Mouse (Mus musculus) kidney, adult 10 weeks (tissue): Measurements from ENCODE around the gene Olfr247. TPM values are rescaled to one million over a fixed set of nuclear protein-coding genes. Genes with fewer than 3 reads are reported as not detected.

Source experiments
- polyA plus RNA-seq: library from polyadenylated mRNA; stranded (reverse); fragments of 350-450 nt; fragmentation: Illumina TruSeq; extraction: RNeasy Lipid Tissue Mini Kit (QIAGEN cat#74804); gene quantifications from one replicate; pipeline ENCODE4 v1.2.3, GENCODE M21; 2014; ENCODE audit warnings: low read depth, low replicate concordance

Gene Olfr247
- not detected for polyA plus RNA-seq

GRCm38 (mm10) chr10:129976040-129976439 lies at the start of gene Olfr247:
Gene Olfr247, minus strand, starts transcription at chr10:129976140.

GRCm38 (mm10) chr10:130012321-130012720 lies 36.4 kb upstream of the Olfr247 start, which contains the start of gene Olfr820:
Gene Olfr820, plus strand, starts transcription at chr10:130012621.

GRCm38 (mm10) chr10:129984962-129985361 lies 9.0 kb upstream of the Olfr247 start, which contains the start of gene Gm10310:
Gene Gm10310, minus strand, starts transcription at chr10:129985062.

GRCm38 (mm10) chr10:129967166-129967565 lies 8.8 kb downstream of the Olfr247 start, which contains the start of gene Olfr819:
Gene Olfr819, minus strand, starts transcription at chr10:129967266.

GRCm38 (mm10) chr10:129949000-129949399 lies 26.9 kb downstream of the Olfr247 start, which contains the start of gene Olfr818:
Gene Olfr818, minus strand, starts transcription at chr10:129949100.

Other genes starting within 250 kb of the Olfr247 start
- not detected for gene Olfr805, start 246.8 kb downstream of the Olfr247 start, polyA plus RNA-seq
- gene Olfr806, start 234.2 kb downstream of the Olfr247 start, polyA plus RNA-seq: not detected
- gene Olfr807, start 218.3 kb downstream of the Olfr247 start, polyA plus RNA-seq: not detected
- not detected for gene Olfr808, start 210.7 kb downstream of the Olfr247 start, polyA plus RNA-seq
- gene Olfr809, start 201.5 kb downstream of the Olfr247 start, polyA plus RNA-seq: not detected
- gene Olfr810, start 181.2 kb downstream of the Olfr247 start, polyA plus RNA-seq: not detected
- not detected for gene Olfr811, start 171.7 kb downstream of the Olfr247 start, polyA plus RNA-seq
- gene Olfr812, start 130.0 kb downstream of the Olfr247 start, polyA plus RNA-seq: not detected
- gene Olfr813, start 120.8 kb downstream of the Olfr247 start, polyA plus RNA-seq: not detected
- not detected for gene Olfr814, start 96.3 kb downstream of the Olfr247 start, polyA plus RNA-seq
- gene Olfr815, start 70.3 kb downstream of the Olfr247 start, polyA plus RNA-seq: not detected
- not detected for gene Olfr816, start 60.5 kb downstream of the Olfr247 start, polyA plus RNA-seq
- gene Olfr818, start 27.0 kb downstream of the Olfr247 start, polyA plus RNA-seq: not detected
- gene Olfr819, start 8.9 kb downstream of the Olfr247 start, polyA plus RNA-seq: not detected
- gene Gm10310, start 8.9 kb upstream of the Olfr247 start, polyA plus RNA-seq: not detected
- not detected for gene Olfr820, start 36.5 kb upstream of the Olfr247 start, polyA plus RNA-seq
- gene Olfr821, start 54.2 kb upstream of the Olfr247 start, polyA plus RNA-seq: not detected
- not detected for gene Olfr822, start 95.1 kb upstream of the Olfr247 start, polyA plus RNA-seq
- not detected for gene Olfr823, start 139.2 kb upstream of the Olfr247 start, polyA plus RNA-seq
- gene Olfr824, start 153.9 kb upstream of the Olfr247 start, polyA plus RNA-seq: not detected
- gene Olfr825, start 190.6 kb upstream of the Olfr247 start, polyA plus RNA-seq: not detected
- gene Olfr826, start 208.0 kb upstream of the Olfr247 start, polyA plus RNA-seq: not detected
- not detected for gene Olfr827, start 238.3 kb upstream of the Olfr247 start, polyA plus RNA-seq